Mouse (Mus musculus): Measurements from ENCODE around the gene Gm3138. TPM values are rescaled to one million over a fixed set of nuclear protein-coding genes. Genes with fewer than 3 reads are reported as not detected.
"Not testable (repeated sequence)": the region's sequence is repeated elsewhere in the genome, so short reads cannot be mapped to it uniquely, and the experiment has no call there.

Gene Gm3138
- polyA plus RNA-seq (2012; rRNA removed), result not detected in 2 replicates

- not testable (repeated sequence) for DNase-seq (ENCODE audit: extremely low spot score in 1 of 2, low spot score in 1 of 2)
These were observed at the start of gene Gm3138 for GRCm38 (mm10) chr14:4249331-4249730. Gm3138 (plus strand) TSS chr14:4249631.

GRCm38 (mm10) chr14:4269238-4269950, 20.0 kb downstream of the Gm3138 start:
- DNase-seq (ENCODE audit: extremely low spot score in 1 of 2, low spot score in 1 of 2), result not testable (repeated sequence)

GRCm38 (mm10) chr14:4279828-4280227, 30.4 kb downstream of the Gm3138 start:
- not testable (repeated sequence) for DNase-seq (ENCODE audit: extremely low spot score in 1 of 2, low spot score in 1 of 2)

Other genes starting within 250 kb of the Gm3138 start
- gene Gm5796, start 225.7 kb upstream of the Gm3138 start, polyA plus RNA-seq (2012; rRNA removed), result 0.29 and 0.50 TPM in 2 replicates
- not detected in 2 replicates for gene Gm3115, start 165.5 kb upstream of the Gm3138 start, polyA plus RNA-seq (2012; rRNA removed)
- 0.71 and 0.86 TPM in 2 replicates for gene Gm8108, start 139.1 kb upstream of the Gm3138 start, polyA plus RNA-seq (2012; rRNA removed)
- not detected in 2 replicates for gene Gm3127, start 84.6 kb upstream of the Gm3138 start, polyA plus RNA-seq (2012; rRNA removed)
- 0.86 and 1.0 TPM in 2 replicates for gene Gm2974, start 67.1 kb upstream of the Gm3138 start, polyA plus RNA-seq (2012; rRNA removed)
- not detected in 2 replicates for gene Gm3149, start 67.7 kb downstream of the Gm3138 start, polyA plus RNA-seq (2012; rRNA removed)
- 0.53 and 0.80 TPM in 2 replicates for gene 2610042L04Rik, start 85.1 kb downstream of the Gm3138 start, polyA plus RNA-seq (2012; rRNA removed)
- gene Gm3159, start 147.9 kb downstream of the Gm3138 start, polyA plus RNA-seq (2012; rRNA removed), result 0.04 TPM in 1 of 2 replicates, not detected in the other
- gene Gm3164, start 165.8 kb downstream of the Gm3138 start, polyA plus RNA-seq (2012; rRNA removed), result 0.14 and 0.46 TPM in 2 replicates
- gene Gm3173, start 181.4 kb downstream of the Gm3138 start, polyA plus RNA-seq (2012; rRNA removed), result 0.86 and 0.92 TPM in 2 replicates
- gene Gm3182, start 232.1 kb downstream of the Gm3138 start, polyA plus RNA-seq (2012; rRNA removed), result not detected in 2 replicates